Mouse (Mus musculus) embryo, embryonic 11.5 days (tissue): ENCODE data around the gene Tor2a.

ENCODE experiments used
- DNase-seq: peaks from one replicate; pipeline ENCODE4 v3.0.0-alpha.2; 2012; ENCODE audit warnings: low read depth, low spot score

Tor2a gene

GRCm38 (mm10) chr2:32757056-32757845 is at the start of gene Tor2a:
Tor2a (plus strand) TSS chr2:32757234.
- peak; percentile 94 for DNase-seq

- peak; percentile 55 for DNase-seq
These were observed 48.4 kb upstream of the Tor2a start for GRCm38 (mm10) chr2:32708643-32709042.

- DNase-seq: no peak
These were observed 47.4 kb upstream of the Tor2a start for GRCm38 (mm10) chr2:32709521-32710137.

DNA sequence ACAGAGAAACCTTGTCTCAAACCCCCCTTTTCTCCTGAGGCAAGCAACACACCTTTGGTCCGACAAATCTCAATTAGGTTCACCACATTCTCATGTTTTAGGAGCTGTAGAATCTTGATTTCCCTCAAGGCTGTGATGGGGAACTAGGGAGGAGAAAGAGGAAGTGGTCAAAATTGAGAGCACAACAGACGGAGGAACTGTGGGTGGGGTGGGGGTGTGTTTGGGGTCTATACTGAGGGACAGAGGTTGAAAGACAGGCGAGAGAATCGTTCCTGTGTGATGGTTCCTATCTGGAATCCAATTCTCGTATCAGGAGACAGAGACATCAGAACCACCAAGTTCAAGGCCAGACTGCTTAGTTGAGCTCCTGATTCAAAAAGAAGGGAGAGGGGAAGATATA is 46.6 kb upstream of the Tor2a start:
- no peak for DNase-seq

DNA sequence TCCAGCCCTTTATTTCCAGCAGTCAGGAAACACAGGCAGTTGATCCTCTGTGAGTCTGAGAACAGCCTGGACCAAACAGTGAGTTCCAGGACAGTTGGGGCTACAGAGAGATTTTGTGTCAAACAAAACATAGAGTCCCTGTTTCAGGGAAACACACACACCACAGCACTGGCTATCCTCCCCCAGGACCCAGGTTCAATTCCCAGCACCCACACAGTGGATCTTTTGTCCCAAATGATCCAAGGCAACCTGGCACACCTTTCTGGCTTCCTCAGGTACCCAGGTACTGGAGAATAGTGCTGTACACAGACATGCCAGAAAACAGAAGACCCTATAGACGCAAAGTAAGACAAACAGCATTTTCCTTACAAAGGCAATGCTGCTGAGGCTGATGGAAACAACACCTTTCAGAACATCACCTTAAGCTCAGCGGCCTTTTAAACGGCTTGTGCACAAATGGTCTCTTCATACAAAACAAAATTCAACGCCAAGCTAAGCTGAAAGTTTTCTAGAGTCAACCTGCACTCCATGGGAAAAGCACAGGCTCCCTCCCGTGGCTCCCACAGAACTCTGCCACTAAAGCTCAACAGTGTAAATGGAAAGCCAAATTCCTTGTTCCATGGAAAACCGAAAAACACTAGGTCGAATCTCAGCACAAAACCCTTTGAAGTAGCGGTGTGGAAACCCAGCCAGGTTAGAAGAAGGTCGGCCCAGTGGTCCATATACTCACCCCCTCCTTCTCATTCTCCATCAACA is 45.6 kb upstream of the Tor2a start:
- no peak for DNase-seq

- no peak for DNase-seq
These were observed 44.9 kb upstream of the Tor2a start for GRCm38 (mm10) chr2:32712108-32712551.

- peak; percentile 89 for DNase-seq
These were observed 44.5 kb upstream of the Tor2a start for GRCm38 (mm10) chr2:32712586-32712933.

GRCm38 (mm10) chr2:32712934-32713817 is 43.9 kb upstream of the Tor2a start, which contains the start of gene Cdk9:
Cdk9 (minus strand) TSS chr2:32713076.
- DNase-seq: peak; percentile 85

- no peak for DNase-seq
These were observed 42.7 kb upstream of the Tor2a start for GRCm38 (mm10) chr2:32714117-32714986.

- DNase-seq: no peak
These were observed 42.0 kb upstream of the Tor2a start for GRCm38 (mm10) chr2:32714987-32715425.

DNA sequence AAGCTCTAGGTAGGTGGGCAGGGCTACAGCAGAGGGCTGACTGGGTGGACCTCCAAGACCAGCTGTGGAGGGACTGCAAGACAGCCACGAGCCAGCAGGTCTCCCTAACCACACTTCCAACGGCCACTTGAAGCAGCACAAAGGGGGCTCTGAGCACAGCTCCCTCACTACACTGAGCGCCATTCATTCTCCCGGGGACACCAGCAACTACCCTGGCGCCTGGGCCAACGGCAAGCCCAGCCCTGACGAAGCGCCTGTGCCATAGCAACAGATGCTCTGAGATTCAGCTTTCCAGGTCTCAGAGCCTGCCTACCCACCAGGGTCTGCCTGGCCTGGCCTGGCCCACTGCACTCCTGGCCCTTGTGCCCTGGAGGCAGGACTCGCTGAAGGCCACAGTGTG is 38.3 kb upstream of the Tor2a start:
- no peak for DNase-seq

DNA sequence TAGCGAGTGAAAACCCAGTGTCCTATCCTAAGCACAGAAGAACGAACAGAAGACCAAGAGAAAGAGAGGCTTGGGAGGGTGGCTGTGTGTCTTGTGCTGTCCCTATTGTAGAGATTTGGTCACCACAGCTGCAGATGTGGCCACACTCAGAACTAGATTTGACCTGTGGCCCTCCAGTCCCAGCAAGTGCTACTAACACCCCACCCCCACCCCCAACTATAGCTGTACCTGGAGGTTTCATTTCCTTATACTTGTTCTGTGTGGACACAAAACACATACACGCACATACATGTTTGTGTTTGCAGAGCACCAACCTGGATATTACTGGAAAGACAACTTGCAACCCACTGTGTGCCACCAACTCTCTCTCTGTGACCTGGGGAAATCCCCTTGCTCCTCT is 37.0 kb upstream of the Tor2a start:
- no peak for DNase-seq

GRCm38 (mm10) chr2:32720681-32721229 is 36.3 kb upstream of the Tor2a start, which contains the start of gene Sh2d3c:
Sh2d3c (plus strand) TSS chr2:32721055.
- DNase-seq: no peak

DNA sequence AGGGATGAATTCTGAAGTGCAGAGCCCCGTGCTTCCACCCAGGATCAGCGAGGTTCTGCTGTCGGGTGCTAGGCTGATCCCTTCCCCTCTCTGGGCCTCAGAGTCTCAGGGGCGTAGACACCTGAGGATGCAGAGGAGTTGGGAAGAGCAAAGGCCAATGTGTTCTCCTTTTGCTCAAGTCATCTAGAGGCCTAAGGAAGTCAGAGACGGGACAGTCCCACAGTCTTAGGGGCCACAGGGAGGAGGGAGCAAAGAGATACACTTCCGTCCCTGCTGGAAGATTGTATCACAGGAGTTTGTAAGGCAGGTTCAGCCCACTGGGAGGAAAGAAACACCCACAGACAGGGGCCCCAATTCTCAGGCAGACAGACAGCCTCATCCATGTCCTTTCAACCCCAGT is 35.0 kb upstream of the Tor2a start:
- no peak for DNase-seq

DNA sequence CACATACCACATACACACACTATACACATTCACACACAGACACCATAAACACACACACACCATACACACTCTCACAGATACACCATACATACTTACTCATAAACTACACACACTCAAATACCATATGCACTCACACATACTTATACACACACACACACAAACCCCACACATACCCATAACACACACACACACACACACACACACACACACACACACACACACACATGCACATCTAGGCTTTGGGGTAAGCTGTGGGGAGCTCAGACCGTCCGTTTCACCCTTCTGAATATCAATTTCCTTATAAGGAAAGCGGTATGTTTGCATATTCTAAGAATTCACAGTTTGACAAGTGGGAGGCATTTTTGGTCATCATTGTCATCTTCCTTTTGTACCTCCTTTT is 34.5 kb upstream of the Tor2a start:
- DNase-seq: no peak

GRCm38 (mm10) chr2:32724149-32724548 is 32.9 kb upstream of the Tor2a start:
- no peak for DNase-seq

GRCm38 (mm10) chr2:32724832-32725790 is 31.9 kb upstream of the Tor2a start:
- DNase-seq: no peak

DNA sequence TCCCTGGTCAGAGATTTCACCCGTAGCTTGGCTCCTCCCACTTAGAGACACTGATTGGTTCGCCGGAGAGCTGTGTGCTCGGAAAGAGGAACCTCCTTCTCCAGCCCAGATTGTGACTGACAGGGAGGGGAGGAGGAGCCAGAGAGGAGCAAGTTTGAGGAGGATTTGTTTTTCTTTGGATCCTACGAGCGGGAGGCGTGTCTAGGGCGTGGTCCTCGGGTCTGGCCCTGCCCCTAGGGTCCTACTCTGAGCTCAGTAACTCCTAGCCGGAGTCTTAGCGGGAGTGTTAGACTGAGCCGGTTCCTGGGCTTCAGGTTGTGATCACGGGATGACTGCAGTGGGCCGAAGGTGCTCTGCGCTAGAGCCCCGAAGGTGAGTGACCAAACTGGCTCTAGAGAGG is 29.6 kb upstream of the Tor2a start:
- peak; percentile 92 for DNase-seq

DNA sequence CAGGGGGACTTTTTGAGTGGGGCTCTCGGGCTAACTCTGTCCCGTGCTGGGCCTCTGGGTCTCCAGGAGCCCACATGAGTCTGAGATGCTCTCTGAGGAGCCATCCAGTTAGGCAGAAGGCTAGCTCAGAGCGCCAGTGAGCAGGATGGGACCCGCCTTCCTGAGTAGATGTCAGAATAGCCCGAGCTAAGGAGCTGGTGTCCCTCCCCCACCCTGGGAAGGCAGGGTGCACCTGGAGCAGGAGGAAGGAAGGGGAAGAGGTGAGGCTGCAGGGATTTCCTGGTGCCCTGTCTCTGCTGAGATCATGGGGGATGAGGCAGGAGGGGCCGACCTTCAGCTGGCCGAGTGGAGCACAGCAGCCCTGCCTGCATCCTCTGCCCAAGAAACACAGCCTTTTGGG is 28.6 kb upstream of the Tor2a start:
- no peak for DNase-seq
